Mouse (Mus musculus): ENCODE measurements at regions not wholly inside any gene's neighbourhood (a gene's known extent, or its start where the extent isn't known, plus 50 kb on each side); places are given as distances from the start of the nearest gene placed in this dataset.

DNA sequence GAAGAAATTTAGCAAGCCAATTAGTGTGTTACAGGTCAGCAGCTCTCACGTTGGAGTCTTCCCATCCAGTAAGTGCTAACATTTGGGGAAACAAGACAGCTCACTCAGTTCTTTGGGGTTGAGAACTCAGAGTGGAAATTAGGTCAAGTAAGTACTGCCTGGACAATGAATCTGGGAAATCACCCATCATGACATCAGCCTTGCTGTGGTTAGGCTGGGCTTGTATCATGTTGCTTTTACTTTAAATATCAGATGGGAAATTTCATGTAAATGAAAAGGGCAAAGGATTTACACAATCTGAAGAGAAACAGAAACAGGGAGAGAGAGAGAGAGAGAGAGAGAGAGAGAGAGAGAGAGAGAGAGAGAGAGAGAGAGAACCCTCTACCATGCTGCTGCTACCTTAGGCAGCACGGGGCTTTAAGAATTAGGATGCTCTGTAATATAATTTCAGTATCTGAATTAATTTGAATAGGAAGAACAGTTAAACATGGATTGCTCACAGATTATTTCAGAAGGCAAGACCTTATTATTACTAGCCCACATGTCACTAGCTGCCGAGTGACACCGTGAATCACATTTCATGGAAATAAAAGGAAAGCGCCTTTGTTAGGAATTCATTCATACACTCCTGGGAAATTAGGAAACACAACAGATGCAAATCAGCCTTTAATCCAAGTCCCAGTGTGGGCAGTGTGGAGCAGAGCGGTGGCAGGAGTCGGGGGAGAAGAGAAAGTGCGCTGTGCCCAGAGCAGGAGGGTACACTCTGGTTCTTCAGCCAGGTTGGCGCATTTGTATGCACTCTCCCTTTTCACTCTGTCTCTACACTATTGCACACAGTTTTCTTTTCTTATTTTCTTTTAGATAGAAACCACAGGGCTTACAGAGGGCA is 620.2 kb upstream of the Fam92a start:
- TF ChIP-seq CTCF (IDR thresholded peaks at IDR 0.05; ENCODE audit: borderline replicate concordance, insufficient read depth, low read length) (no peak), POLR2A (IDR thresholded peaks at IDR 0.05; ENCODE audit: low read depth, low read length) (no peak)

Measured in embryonic fibroblast, embryonic 13.5 days (primary cell).